Mouse (Mus musculus) NIH3T3 (cell line): ENCODE data around the gene Aire.
"Not testable (repeated sequence)": the region's sequence is repeated elsewhere in the genome, so short reads cannot be mapped to it uniquely, and the experiment has no call there.

Source experiments
- DNase-seq: peaks from one replicate; pipeline ENCODE4 v3.0.0-alpha.2; 2012; ENCODE audit warnings: low read depth

Gene Aire

GRCm38 (mm10) chr10:78049519-78050035, 6.2 kb upstream of the Aire start:
- DNase-seq: no peak

GRCm38 (mm10) chr10:78048061-78048730, 4.8 kb upstream of the Aire start:
- no peak for DNase-seq

GRCm38 (mm10) chr10:78046388-78046787, 3.0 kb upstream of the Aire start:
- DNase-seq: no peak

- DNase-seq: no peak
Observed at GRCm38 (mm10) chr10:78044531-78044930, 1.1 kb upstream of the Aire start.

GRCm38 (mm10) chr10:78042697-78043405, 559 bp downstream of the Aire start:
- no peak for DNase-seq

- DNase-seq: no peak
Observed at GRCm38 (mm10) chr10:78042096-78042495, 1.3 kb downstream of the Aire start.

- DNase-seq: no peak
Observed at GRCm38 (mm10) chr10:78041647-78042046, 1.8 kb downstream of the Aire start, which contains the start of gene Dnmt3l. Gene Dnmt3l, plus strand, starts transcription at chr10:78041947.

- no peak for DNase-seq
Observed at GRCm38 (mm10) chr10:78037139-78037538, 6.3 kb downstream of the Aire start.

- DNase-seq: no peak
Observed at GRCm38 (mm10) chr10:78031987-78032386, 11.4 kb downstream of the Aire start.

GRCm38 (mm10) chr10:78029080-78029479, 14.3 kb downstream of the Aire start:
- no peak for DNase-seq

- DNase-seq: peak; percentile 93
Observed at GRCm38 (mm10) chr10:78028129-78028528, 15.3 kb downstream of the Aire start.

GRCm38 (mm10) chr10:78025453-78025852, 18.0 kb downstream of the Aire start:
- DNase-seq: peak; percentile 34

- peak; percentile 44 for DNase-seq
Observed at GRCm38 (mm10) chr10:78019984-78020383, 23.4 kb downstream of the Aire start.

GRCm38 (mm10) chr10:78019291-78019690, 24.1 kb downstream of the Aire start:
- no peak for DNase-seq

GRCm38 (mm10) chr10:78018797-78019203, 24.6 kb downstream of the Aire start:
- DNase-seq: peak; percentile 94

- no peak for DNase-seq
Observed at GRCm38 (mm10) chr10:78016366-78016765, 27.0 kb downstream of the Aire start.

GRCm38 (mm10) chr10:78015489-78015888, 27.9 kb downstream of the Aire start:
- DNase-seq: no peak

- DNase-seq: no peak
Observed at GRCm38 (mm10) chr10:78012661-78013495, 30.5 kb downstream of the Aire start.

GRCm38 (mm10) chr10:78011116-78011515, 32.3 kb downstream of the Aire start:
- DNase-seq: not testable (repeated sequence)

GRCm38 (mm10) chr10:78010335-78010734, 33.1 kb downstream of the Aire start:
- peak; percentile 29 for DNase-seq

GRCm38 (mm10) chr10:78009945-78010293, 33.5 kb downstream of the Aire start, which contains the start of gene Pfkl:
Gene Pfkl, minus strand, starts transcription at chr10:78010083.
- no peak for DNase-seq

- peak; percentile 95 for DNase-seq
Observed at GRCm38 (mm10) chr10:78009184-78009944, 34.0 kb downstream of the Aire start.
